Mouse (Mus musculus): Measurements from ENCODE around the gene Riox1. TPM values are rescaled to one million over a fixed set of nuclear protein-coding genes. Genes with fewer than 3 reads are reported as not detected.
"Not testable (repeated sequence)": the region's sequence is repeated elsewhere in the genome, so short reads cannot be mapped to it uniquely, and the experiment has no call there.

Riox1 gene
- total RNA-seq, 1 experiment, result 22.6 TPM

- in situ Hi-C loops (cut with MboI; ENCODE audit: low sequenced_read_pairs in 2 of 2, unreplicated experiment in 2 of 2), result no loop called here
- DNase-seq (ENCODE audit: low read depth, low spot score), result no peak
- Histone ChIP-seq H3K4me1 (ENCODE audit: control insufficient read depth in 2 of 2, insufficient read depth in 2 of 2, low read length in 2 of 2, poor library complexity in 1 of 2) (no peaks in the 10 kb centered on the region; a peak in 1 of 4 replicates), H3K4me3 (ENCODE audit: insufficient read depth in 1 of 2, low read depth in 1 of 2, low read length in 2 of 2, poor library complexity in 1 of 2, severe bottlenecking in 1 of 2) (no peak overlapping the region), H3K36me3 (ENCODE audit: control insufficient read depth, insufficient read depth, low read length, poor library complexity, severe bottlenecking) (no peaks in the 10 kb centered on the region), H3K27ac (ENCODE audit: insufficient read depth, low read depth, low read length, poor library complexity, severe bottlenecking) (no peak overlapping the region), H3K9me3 (ENCODE audit: control insufficient read depth, insufficient read depth, low read depth, low read length) (no peaks in the 10 kb centered on the region), H3K9ac (ENCODE audit: insufficient read depth, low read depth, low read length, poor library complexity, severe bottlenecking) (no peak overlapping the region)
- TF ChIP-seq CHD2 (IDR thresholded peaks at IDR 0.05; ENCODE audit: low read depth, low read length) (no peak), MAFK (IDR thresholded peaks at IDR 0.05; ENCODE audit: insufficient read depth, low read depth, low read length) (no peak), HCFC1 (IDR thresholded peaks at IDR 0.05; ENCODE audit: borderline replicate concordance, insufficient read depth, low read length) (no peak), ZC3H11A (IDR thresholded peaks at IDR 0.05; ENCODE audit: borderline replicate concordance, low read depth, low read length) (no peak), ZNF384 (IDR thresholded peaks at IDR 0.05; ENCODE audit: low read depth, low read length) (no peak)
These were observed 21.1 kb upstream of the Riox1 start for GRCm38 (mm10) chr12:83929186-83929804.

GRCm38 (mm10) chr12:83937600-83937999, 12.8 kb upstream of the Riox1 start:
- Histone ChIP-seq H3K4me1 (ENCODE audit: control insufficient read depth in 2 of 2, insufficient read depth in 2 of 2, low read length in 2 of 2, poor library complexity in 1 of 2) (no peaks in the 10 kb centered on the region), H3K27ac (ENCODE audit: insufficient read depth, low read depth, low read length, poor library complexity, severe bottlenecking) (no peak overlapping the region), H3K4me3 (ENCODE audit: insufficient read depth in 1 of 2, low read depth in 1 of 2, low read length in 2 of 2, poor library complexity in 1 of 2, severe bottlenecking in 1 of 2) (no peak overlapping the region), H3K36me3 (ENCODE audit: control insufficient read depth, insufficient read depth, low read length, poor library complexity, severe bottlenecking) (no peaks in the 10 kb centered on the region), H3K9me3 (ENCODE audit: control insufficient read depth, insufficient read depth, low read depth, low read length) (no peaks in the 10 kb centered on the region), H3K9ac (ENCODE audit: insufficient read depth, low read depth, low read length, poor library complexity, severe bottlenecking) (no peak overlapping the region)
- no peak for DNase-seq (ENCODE audit: low read depth, low spot score)
- in situ Hi-C loops (cut with MboI; ENCODE audit: low sequenced_read_pairs in 2 of 2, unreplicated experiment in 2 of 2), result no loop called here
- TF ChIP-seq CHD2 (IDR thresholded peaks at IDR 0.05; ENCODE audit: low read depth, low read length), result no peak
- TF ChIP-seq HCFC1 (IDR thresholded peaks at IDR 0.05; ENCODE audit: borderline replicate concordance, insufficient read depth, low read length), result no peak
- TF ChIP-seq ZNF384 (IDR thresholded peaks at IDR 0.05; ENCODE audit: low read depth, low read length), result no peak
- no peak for TF ChIP-seq MAFK (IDR thresholded peaks at IDR 0.05; ENCODE audit: insufficient read depth, low read depth, low read length)
- no peak for TF ChIP-seq ZC3H11A (IDR thresholded peaks at IDR 0.05; ENCODE audit: borderline replicate concordance, low read depth, low read length)

- H3K9me3 ChIP-seq (ENCODE audit: control insufficient read depth, insufficient read depth, low read depth, low read length); in situ Hi-C loops (cut with MboI; ENCODE audit: low sequenced_read_pairs in 2 of 2, unreplicated experiment in 2 of 2); H3K9ac ChIP-seq (ENCODE audit: insufficient read depth, low read depth, low read length, poor library complexity, severe bottlenecking); DNase-seq (ENCODE audit: low read depth, low spot score); H3K27ac ChIP-seq (ENCODE audit: insufficient read depth, low read depth, low read length, poor library complexity, severe bottlenecking); H3K36me3 ChIP-seq (ENCODE audit: control insufficient read depth, insufficient read depth, low read length, poor library complexity, severe bottlenecking); H3K4me1 ChIP-seq (ENCODE audit: control insufficient read depth in 2 of 2, insufficient read depth in 2 of 2, low read length in 2 of 2, poor library complexity in 1 of 2); H3K4me3 ChIP-seq (ENCODE audit: insufficient read depth in 1 of 2, low read depth in 1 of 2, low read length in 2 of 2, poor library complexity in 1 of 2, severe bottlenecking in 1 of 2): not testable (repeated sequence)
These were observed 11.8 kb upstream of the Riox1 start for GRCm38 (mm10) chr12:83938592-83938991.

- in situ Hi-C loops (cut with MboI; ENCODE audit: low sequenced_read_pairs in 2 of 2, unreplicated experiment in 2 of 2), result no loop called here
These were observed 11.1 kb upstream of the Riox1 start for GRCm38 (mm10) chr12:83939332-83939731.

GRCm38 (mm10) chr12:83940031-83940430, 10.4 kb upstream of the Riox1 start:
- no peak overlapping the region for H3K9ac ChIP-seq (ENCODE audit: insufficient read depth, low read depth, low read length, poor library complexity, severe bottlenecking)
- no peak overlapping the region for H3K27ac ChIP-seq (ENCODE audit: insufficient read depth, low read depth, low read length, poor library complexity, severe bottlenecking)
- DNase-seq (ENCODE audit: low read depth, low spot score), result no peak
- H3K4me1 ChIP-seq (ENCODE audit: control insufficient read depth in 2 of 2, insufficient read depth in 2 of 2, low read length in 2 of 2, poor library complexity in 1 of 2), result no peaks in the 10 kb centered on the region
- TF ChIP-seq MAFK (IDR thresholded peaks at IDR 0.05; ENCODE audit: insufficient read depth, low read depth, low read length) (no peak), ZC3H11A (IDR thresholded peaks at IDR 0.05; ENCODE audit: borderline replicate concordance, low read depth, low read length) (no peak), HCFC1 (IDR thresholded peaks at IDR 0.05; ENCODE audit: borderline replicate concordance, insufficient read depth, low read length) (no peak), CHD2 (IDR thresholded peaks at IDR 0.05; ENCODE audit: low read depth, low read length) (no peak), ZNF384 (IDR thresholded peaks at IDR 0.05; ENCODE audit: low read depth, low read length) (no peak)
- no peaks in the 10 kb centered on the region for H3K9me3 ChIP-seq (ENCODE audit: control insufficient read depth, insufficient read depth, low read depth, low read length)
- in situ Hi-C loops (cut with MboI; ENCODE audit: low sequenced_read_pairs in 2 of 2, unreplicated experiment in 2 of 2), result no loop called here
- H3K36me3 ChIP-seq (ENCODE audit: control insufficient read depth, insufficient read depth, low read length, poor library complexity, severe bottlenecking), result no peaks in the 10 kb centered on the region
- H3K4me3 ChIP-seq (ENCODE audit: insufficient read depth in 1 of 2, low read depth in 1 of 2, low read length in 2 of 2, poor library complexity in 1 of 2, severe bottlenecking in 1 of 2), result no peak overlapping the region

More at GRCm38 (mm10) chr12:83939332-83939731, 11.1 kb upstream of the Riox1 start:
- Histone ChIP-seq H3K36me3 (ENCODE audit: control insufficient read depth, insufficient read depth, low read length, poor library complexity, severe bottlenecking) (no peaks in the 10 kb centered on the region), H3K9me3 (ENCODE audit: control insufficient read depth, insufficient read depth, low read depth, low read length) (no peaks in the 10 kb centered on the region), H3K27ac (ENCODE audit: insufficient read depth, low read depth, low read length, poor library complexity, severe bottlenecking) (no peak overlapping the region), H3K9ac (ENCODE audit: insufficient read depth, low read depth, low read length, poor library complexity, severe bottlenecking) (no peak overlapping the region), H3K4me1 (ENCODE audit: control insufficient read depth in 2 of 2, insufficient read depth in 2 of 2, low read length in 2 of 2, poor library complexity in 1 of 2) (no peaks in the 10 kb centered on the region), H3K4me3 (ENCODE audit: insufficient read depth in 1 of 2, low read depth in 1 of 2, low read length in 2 of 2, poor library complexity in 1 of 2, severe bottlenecking in 1 of 2) (no peak overlapping the region)
- no peak for TF ChIP-seq HCFC1 (IDR thresholded peaks at IDR 0.05; ENCODE audit: borderline replicate concordance, insufficient read depth, low read length)
- DNase-seq (ENCODE audit: low read depth, low spot score), result no peak
